Mouse (Mus musculus): ENCODE measurements around the gene Gm17359. TPM values are rescaled to one million over a fixed set of nuclear protein-coding genes. Genes with fewer than 3 reads are reported as not detected.

The Gm17359 gene
- total and polyA plus RNA-seq, 3 experiments = not detected

DNA sequence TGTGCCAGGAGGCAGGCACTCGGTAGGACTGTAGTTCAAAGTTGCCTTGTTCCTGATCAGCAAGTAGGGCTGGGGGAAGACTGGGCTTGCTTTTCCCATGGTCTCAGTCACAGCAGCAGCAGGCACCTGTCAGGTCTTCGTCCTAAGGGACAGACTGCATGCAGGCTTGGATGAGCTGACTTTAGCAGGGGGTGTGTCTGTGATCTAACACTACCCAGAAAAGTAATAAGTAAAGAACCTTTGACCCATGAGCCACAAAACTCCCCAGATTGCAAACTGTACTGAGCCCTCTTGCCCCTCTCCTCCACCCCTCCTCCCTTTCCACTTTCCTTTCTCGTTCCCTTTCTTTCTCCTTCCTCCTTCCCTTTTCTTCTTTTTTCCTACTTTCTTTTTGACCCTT, 4.3 kb downstream of the Gm17359 start:
- H3K4me1 ChIP-seq (ENCODE audit: control insufficient read depth in 1 of 2, insufficient read depth in 2 of 2) = peaks cover 0 to 25% of the 10 kb centered on the region in 2 experiments; a peak in 2 of 4 replicates
- no peak for DNase-seq (ENCODE audit: extremely low read depth)
- no peak overlapping the region for H3K9ac ChIP-seq (ENCODE audit: insufficient read depth, low read depth)
- in situ Hi-C loops (cut with MboI; ENCODE audit: low pct_ligation_motif_present, low pct_unique_long_range_greater_than_20kb, low sequenced_read_pairs) = no loop called here
- no peaks in the 10 kb centered on the region for H3K79me2 ChIP-seq (replicated peaks; ENCODE audit: control insufficient read depth, extremely low read depth, insufficient read depth, poor library complexity, severe bottlenecking)
- no peaks in the 10 kb centered on the region for H3K36me3 ChIP-seq (replicated peaks in 1 of 2; ENCODE audit: control insufficient read depth in 1 of 2, insufficient read depth in 1 of 2, low read length in 1 of 2)
- H3K27me3 ChIP-seq (replicated peaks) = no peaks in the 10 kb centered on the region
- TF ChIP-seq ZMIZ1 (IDR thresholded peaks at IDR 0.05; ENCODE audit: low read depth, low read length) (no peak), UBTF (IDR thresholded peaks at IDR 0.05; ENCODE audit: low read depth, low read length) (no peak), CHD2 (IDR thresholded peaks at IDR 0.05; ENCODE audit: low read length) (no peak), RCOR1 (conservative IDR thresholded peaks at IDR 0.05; ENCODE audit: low read depth, low read length) (no peak), POLR2A (IDR thresholded peaks at IDR 0.05; ENCODE audit: low read depth, low read length) (no peak), CHD1 (IDR thresholded peaks at IDR 0.05; ENCODE audit: low read depth, low read length) (no peak), JUND (conservative IDR thresholded peaks at IDR 0.05; ENCODE audit: low read depth, low read length) (no peak), PAX5 (IDR thresholded peaks at IDR 0.05; ENCODE audit: low read length) (no peak), MAZ (IDR thresholded peaks at IDR 0.05; ENCODE audit: low read depth, low read length) (no peak), ELF1 (IDR thresholded peaks at IDR 0.05; ENCODE audit: low read depth, low read length) (no peak), EP300 (IDR thresholded peaks at IDR 0.05; ENCODE audit: low read length) (no peak), NRF1 (IDR thresholded peaks at IDR 0.05; ENCODE audit: low read depth, low read length) (no peak), RAD21 (IDR thresholded peaks at IDR 0.05; ENCODE audit: low read depth, low read length) (no peak), TCF12 (IDR thresholded peaks at IDR 0.05; ENCODE audit: low read depth, low read length) (no peak)
- dilution Hi-C loops (cut with MboI; ENCODE audit: extremely low pct_ligation_motif_present, extremely low pct_unique_long_range_greater_than_20kb, low sequenced_read_pairs) = no loop called here
- no peak overlapping the region for H3K4me3 ChIP-seq (replicated peaks in 1 of 3; ENCODE audit: low read depth in 2 of 3, low read length in 2 of 3, poor library complexity in 1 of 3)
- H3K27ac ChIP-seq (ENCODE audit: insufficient read depth, low read depth) = no peak overlapping the region
- H3K9me3 ChIP-seq (replicated peaks; ENCODE audit: low read length) = no peaks in the 10 kb centered on the region
- no peak overlapping the region for H3K4me2 ChIP-seq (ENCODE audit: insufficient read depth, low read depth, poor library complexity, severe bottlenecking)

- Histone ChIP-seq H3K4me3 (replicated peaks in 1 of 3; ENCODE audit: low read depth in 2 of 3, low read length in 2 of 3, poor library complexity in 1 of 3) (no peak overlapping the region), H3K27ac (ENCODE audit: insufficient read depth, low read depth) (no peak overlapping the region), H3K36me3 (replicated peaks in 1 of 2; ENCODE audit: control insufficient read depth in 1 of 2, insufficient read depth in 1 of 2, low read length in 1 of 2) (no peaks in the 10 kb centered on the region), H3K4me1 (ENCODE audit: control insufficient read depth in 1 of 2, insufficient read depth in 2 of 2) (peaks cover 0 to 12% of the 10 kb centered on the region in 2 experiments; a peak in 1 of 4 replicates), H3K9ac (ENCODE audit: insufficient read depth, low read depth) (no peak overlapping the region), H3K79me2 (replicated peaks; ENCODE audit: control insufficient read depth, extremely low read depth, insufficient read depth, poor library complexity, severe bottlenecking) (no peaks in the 10 kb centered on the region), H3K27me3 (replicated peaks) (no peaks in the 10 kb centered on the region), H3K9me3 (replicated peaks; ENCODE audit: low read length) (no peaks in the 10 kb centered on the region), H3K4me2 (ENCODE audit: insufficient read depth, low read depth, poor library complexity, severe bottlenecking) (no peak overlapping the region)
- in situ Hi-C loops (cut with MboI; ENCODE audit: low pct_ligation_motif_present, low pct_unique_long_range_greater_than_20kb, low sequenced_read_pairs) = no loop called here
- DNase-seq (ENCODE audit: extremely low read depth) = no peak
- TF ChIP-seq ZMIZ1 (IDR thresholded peaks at IDR 0.05; ENCODE audit: low read depth, low read length) (no peak), ZC3H11A (IDR thresholded peaks at IDR 0.05; ENCODE audit: low read depth, low read length) (no peak), RAD21 (IDR thresholded peaks at IDR 0.05; ENCODE audit: low read depth, low read length) (no peak), MEF2A (IDR thresholded peaks at IDR 0.05; ENCODE audit: borderline replicate concordance, low read depth, low read length) (no peak), TBP (conservative IDR thresholded peaks at IDR 0.05; ENCODE audit: low read depth, low read length) (no peak), RCOR1 (conservative IDR thresholded peaks at IDR 0.05; ENCODE audit: low read depth, low read length) (no peak), CHD1 (IDR thresholded peaks at IDR 0.05; ENCODE audit: low read depth, low read length) (no peak), POLR2A (IDR thresholded peaks at IDR 0.05; ENCODE audit: low read depth, low read length) (no peak), JUN (IDR thresholded peaks at IDR 0.05; ENCODE audit: insufficient read depth, low read depth, low read length) (no peak), SMC3 (IDR thresholded peaks at IDR 0.05; ENCODE audit: low read depth, low read length) (no peak), JUND (conservative IDR thresholded peaks at IDR 0.05; ENCODE audit: low read depth, low read length) (no peak), NELFE (IDR thresholded peaks at IDR 0.05; ENCODE audit: low read depth, low read length) (no peak), GABPA (IDR thresholded peaks at IDR 0.05; ENCODE audit: insufficient replicate concordance, low read depth, low read length) (no peak), POLR2AphosphoS2 (IDR thresholded peaks at IDR 0.05; ENCODE audit: low read depth, low read length) (no peak), USF1 (IDR thresholded peaks at IDR 0.05; ENCODE audit: low read depth, low read length) (no peak), TCF12 (IDR thresholded peaks at IDR 0.05; ENCODE audit: low read depth, low read length) (no peak), ZKSCAN1 (IDR thresholded peaks at IDR 0.05; ENCODE audit: borderline replicate concordance, low read depth, low read length) (no peak), SIN3A (IDR thresholded peaks at IDR 0.05; ENCODE audit: low read length) (no peak), IRF4 (IDR thresholded peaks at IDR 0.05; ENCODE audit: low read depth, low read length) (no peak)
- dilution Hi-C loops (cut with MboI; ENCODE audit: extremely low pct_ligation_motif_present, extremely low pct_unique_long_range_greater_than_20kb, low sequenced_read_pairs) = no loop called here
These were observed 6.7 kb downstream of the Gm17359 start for GRCm38 (mm10) chr3:79342961-79343735.
